Mouse (Mus musculus) cerebellum, adult 11-12 months (tissue): Measurements from ENCODE around the gene Chst4.

Experiments
- DNase-seq: peaks from one replicate; pipeline ENCODE4 v3.0.0; 2022

Chst4 gene

GRCm38 (mm10) chr8:110006312-110007023 lies 33.1 kb downstream of the Chst4 start:
- no peak for DNase-seq

DNA sequence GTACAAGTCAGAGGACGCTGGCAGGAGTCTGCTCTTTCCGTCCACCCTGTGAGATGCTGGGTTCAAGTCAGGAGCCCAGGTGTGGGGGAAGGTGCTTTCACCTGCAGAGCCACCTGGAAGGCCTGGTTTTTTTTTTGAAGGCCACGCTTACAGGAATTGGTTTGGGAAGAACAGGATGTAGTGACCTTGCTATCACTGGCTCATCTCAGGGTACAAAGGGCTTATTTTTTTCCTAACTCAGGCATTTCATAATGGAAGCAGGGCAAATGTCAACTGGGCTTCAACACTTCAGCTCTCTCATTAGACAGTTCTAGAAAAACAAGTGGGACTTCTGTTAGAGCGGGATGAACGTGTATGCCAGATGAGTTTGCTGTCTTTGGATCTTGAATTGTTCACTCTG lies 35.2 kb downstream of the Chst4 start:
- DNase-seq, result no peak

DNA sequence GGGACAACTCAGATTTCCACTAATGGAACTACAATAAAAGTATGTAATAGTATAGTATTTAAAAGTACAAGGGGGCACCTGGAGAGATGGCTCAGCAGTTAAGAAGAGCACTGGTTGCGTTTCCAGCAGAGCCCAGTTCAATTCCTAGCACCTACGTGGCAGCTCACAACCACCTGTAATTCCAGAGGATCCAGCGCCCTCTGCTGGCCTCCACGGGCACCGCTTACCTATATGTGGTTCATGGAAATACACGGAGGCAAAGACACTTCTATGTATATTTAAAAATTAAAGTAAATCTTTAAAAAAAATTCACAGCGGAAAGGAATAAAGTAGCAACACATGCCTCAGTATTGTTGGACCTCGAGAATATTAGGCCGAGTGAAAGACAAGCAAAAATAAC lies 36.6 kb downstream of the Chst4 start:
- DNase-seq, result no peak

DNA sequence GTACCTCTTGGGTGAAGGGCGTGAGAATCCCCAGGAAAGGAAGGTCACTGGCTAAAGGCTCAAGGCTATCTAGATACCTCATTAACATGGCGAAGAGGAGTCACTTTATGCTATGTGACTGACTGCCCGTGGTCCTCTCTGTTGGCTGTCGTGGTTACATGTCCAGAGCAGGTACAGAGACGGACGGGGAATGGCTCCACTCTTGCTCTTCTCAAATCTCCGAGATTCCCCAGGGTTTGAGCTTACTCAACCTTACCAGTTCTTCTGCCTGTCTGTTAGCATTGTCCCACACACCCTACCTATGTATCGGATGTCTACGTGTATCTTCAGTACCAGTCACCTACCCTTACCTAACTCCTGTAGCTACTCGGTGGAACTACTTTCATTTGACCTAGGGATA lies 39.6 kb downstream of the Chst4 start:
- DNase-seq, result no peak

- no peak for DNase-seq
These were observed 41.5 kb downstream of the Chst4 start for GRCm38 (mm10) chr8:109998066-109998465.

GRCm38 (mm10) chr8:109997381-109997780 lies 42.2 kb downstream of the Chst4 start:
- DNase-seq, result no peak

- DNase-seq, result no peak
These were observed 46.6 kb downstream of the Chst4 start for GRCm38 (mm10) chr8:109992951-109993350.

- no peak for DNase-seq
These were observed 47.4 kb downstream of the Chst4 start for GRCm38 (mm10) chr8:109992166-109992565.

- DNase-seq, result no peak
These were observed 49.3 kb downstream of the Chst4 start, which contains the start of gene Tat for GRCm38 (mm10) chr8:109990224-109990623. TSS of gene Tat (plus strand) at chr8:109990437.

GRCm38 (mm10) chr8:109989151-109989550 lies 50.4 kb downstream of the Chst4 start:
- no peak for DNase-seq

GRCm38 (mm10) chr8:109987776-109988175 lies 51.8 kb downstream of the Chst4 start:
- DNase-seq, result no peak

GRCm38 (mm10) chr8:109986384-109986783 lies 53.2 kb downstream of the Chst4 start:
- no peak for DNase-seq

- DNase-seq, result no peak
These were observed 55.6 kb downstream of the Chst4 start for GRCm38 (mm10) chr8:109983944-109984343.

DNA sequence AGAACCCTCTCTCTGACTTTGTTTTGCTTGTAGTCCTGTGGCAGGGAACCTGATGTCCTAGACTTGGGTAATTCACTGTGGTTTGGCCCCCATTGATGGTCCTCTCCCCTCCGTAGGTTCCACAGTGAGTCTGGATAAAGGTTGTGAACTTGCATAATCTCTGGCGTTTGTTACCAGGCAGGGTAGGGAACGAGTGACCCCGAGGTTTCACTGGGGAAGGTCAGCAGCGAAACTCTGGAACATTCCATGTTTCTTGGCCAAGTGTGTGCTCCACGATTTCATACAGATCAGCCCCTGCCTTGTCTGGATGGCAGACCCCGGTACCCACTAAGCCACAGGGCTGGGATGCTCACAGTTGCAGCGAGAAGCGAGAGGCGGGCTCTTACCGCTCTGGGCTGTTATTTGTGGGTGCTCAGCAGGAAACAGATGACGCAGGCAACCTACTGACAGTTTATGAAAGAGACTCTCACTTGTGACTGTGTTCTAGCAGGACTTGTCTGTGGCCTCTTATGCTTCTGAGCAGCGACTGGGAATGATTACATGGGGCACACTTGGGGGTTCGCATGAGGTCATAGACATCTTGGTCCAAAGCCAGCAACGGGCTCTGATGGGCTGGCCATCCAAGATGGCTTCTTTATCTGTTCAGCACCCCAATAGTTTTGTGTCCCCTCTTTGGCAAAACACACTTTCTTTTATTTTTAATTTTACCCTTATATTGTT lies 57.0 kb downstream of the Chst4 start:
- no peak for DNase-seq

DNA sequence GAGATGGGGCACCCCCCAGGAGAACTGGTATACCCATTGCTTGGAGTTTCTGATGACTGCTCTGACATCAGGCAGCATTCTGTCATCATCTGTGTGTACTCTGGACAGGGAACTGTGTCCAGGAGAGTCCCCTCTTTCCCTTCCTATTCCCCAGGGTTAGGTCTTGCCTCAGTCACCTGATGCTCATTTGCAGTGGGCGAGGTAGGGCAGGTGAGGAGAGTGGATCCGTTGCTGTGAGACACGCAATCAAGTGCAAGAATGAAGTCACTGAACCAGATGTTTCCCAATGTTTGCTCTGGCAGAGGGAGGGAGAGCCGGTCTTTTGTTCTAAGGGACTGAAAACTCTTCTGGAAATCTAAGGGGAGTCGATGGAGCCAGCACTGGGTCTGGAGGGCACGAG lies 60.2 kb downstream of the Chst4 start:
- DNase-seq, result no peak
